Mouse (Mus musculus): Measurements from ENCODE around the gene Lama5.

The Lama5 gene

GRCm38 (mm10) chr2:180133231-180133630 lies 92.4 kb downstream of the Lama5 start:
- no peak for DNase-seq

GRCm38 (mm10) chr2:180127675-180128074 lies 98.0 kb downstream of the Lama5 start:
- no peak for DNase-seq

All from layer of hippocampus, adult 9-11 months (tissue).